Mouse (Mus musculus) cerebellum, adult 18-20 months (tissue): ENCODE measurements around the gene Gm26992.
"Not testable (repeated sequence)": the region's sequence is repeated elsewhere in the genome, so short reads cannot be mapped to it uniquely, and the experiment has no call there.

ENCODE experiments used
- DNase-seq, 2 experiments: peaks; one replicate each; pipeline ENCODE4 v3.0.0; 2021

Gene Gm26992

DNA sequence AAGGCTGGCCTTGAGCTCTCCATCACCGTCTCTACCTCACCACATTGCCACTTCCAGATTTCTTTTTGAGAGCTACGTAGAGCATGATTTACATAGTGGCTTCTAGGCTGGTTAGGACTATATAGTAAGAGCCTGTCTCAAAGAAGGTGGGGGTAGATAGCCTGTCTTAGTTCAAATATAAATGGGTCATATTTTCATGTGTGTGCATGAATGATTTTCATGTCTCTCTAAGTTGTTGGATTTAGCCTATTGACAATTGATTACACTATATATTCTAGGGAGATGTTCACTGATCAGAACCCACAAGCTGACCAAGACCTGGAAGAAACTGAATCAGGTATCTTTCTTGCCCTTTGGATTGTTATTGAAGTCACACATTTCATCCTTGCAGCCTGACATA lies at the start of gene Gm26992:
Gm26992 (plus strand) TSS at position 301 of the 400 bp plus-strand sequence.
- no peak for DNase-seq

- DNase-seq = peak; percentile 22 to 27
Observed at GRCm38 (mm10) chrX:103374250-103374649, 47.6 kb upstream of the Gm26992 start.

DNA sequence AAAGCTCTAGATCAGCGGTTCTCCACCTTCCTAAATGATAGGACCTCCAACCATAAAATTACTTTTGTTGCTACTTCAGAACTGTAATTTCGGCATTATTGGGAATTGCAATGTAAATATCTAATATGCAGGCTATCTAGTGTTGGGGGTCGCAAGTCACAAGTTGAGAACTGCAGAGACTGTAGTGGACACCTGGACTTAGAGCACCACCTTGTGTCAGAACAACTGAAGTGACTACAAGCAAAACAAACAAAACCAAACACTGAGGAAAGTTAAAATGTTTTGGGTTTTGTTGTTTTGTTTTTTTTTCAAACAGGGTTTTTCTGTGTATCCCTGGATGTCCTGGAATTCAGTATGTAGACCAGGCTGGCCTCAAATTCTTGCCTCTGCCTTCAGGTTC lies 37.3 kb upstream of the Gm26992 start:
- no peak for DNase-seq

GRCm38 (mm10) chrX:103388131-103388530 lies 33.7 kb upstream of the Gm26992 start:
- no peak for DNase-seq

GRCm38 (mm10) chrX:103393841-103394240 lies 28.0 kb upstream of the Gm26992 start:
- no peak for DNase-seq

- no peak for DNase-seq
Observed at GRCm38 (mm10) chrX:103405021-103405420, 16.8 kb upstream of the Gm26992 start.

GRCm38 (mm10) chrX:103414167-103414566 lies 7.6 kb upstream of the Gm26992 start, which contains the start of gene Tsx:
TSS of gene Tsx (plus strand) at chrX:103414467.
- no peak for DNase-seq

- no peak for DNase-seq
Observed at GRCm38 (mm10) chrX:103427677-103428076, 5.9 kb downstream of the Gm26992 start.

GRCm38 (mm10) chrX:103432293-103432692 lies 10.5 kb downstream of the Gm26992 start:
- no peak for DNase-seq

- DNase-seq = no peak
Observed at GRCm38 (mm10) chrX:103438023-103438422, 16.2 kb downstream of the Gm26992 start.

DNA sequence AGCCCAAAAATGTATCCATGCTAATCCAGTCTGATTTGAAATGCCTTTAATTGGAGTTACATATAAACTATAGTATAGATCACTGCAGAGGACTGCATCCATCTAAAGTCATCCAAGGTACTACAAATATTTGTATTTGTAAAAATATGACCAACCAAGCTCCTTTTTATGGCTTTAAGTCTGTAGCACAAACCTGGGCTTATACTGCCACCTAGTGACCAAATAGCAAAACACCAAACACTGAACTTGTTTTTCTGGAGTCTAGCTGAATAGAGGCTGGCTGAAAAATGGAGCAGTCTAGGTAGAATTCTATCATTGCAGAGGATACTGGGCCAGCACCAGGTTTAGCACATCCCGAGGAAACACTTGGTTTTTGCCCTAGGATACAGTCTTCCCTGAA lies 19.0 kb downstream of the Gm26992 start:
- peak; percentile 10 to 48 for DNase-seq

DNA sequence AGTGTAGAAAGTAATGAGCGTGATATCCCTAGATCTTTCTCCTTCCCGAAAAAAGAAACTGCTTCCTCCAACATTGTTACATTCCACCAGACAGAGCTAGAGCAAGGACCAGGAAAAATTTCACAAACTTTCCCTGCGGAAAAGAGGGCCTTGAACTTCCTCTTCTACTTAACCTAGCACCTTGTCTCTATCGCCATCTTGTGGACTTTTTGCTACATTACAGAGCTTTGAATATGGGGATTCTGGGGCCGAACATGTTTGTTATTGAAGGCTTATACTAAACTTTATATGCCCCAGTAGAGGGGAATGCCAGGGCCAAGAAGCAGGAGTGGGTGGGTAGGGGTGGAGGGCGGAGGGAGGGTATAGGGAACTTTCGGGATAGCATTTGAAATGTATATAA lies 21.9 kb downstream of the Gm26992 start:
- DNase-seq = peak; percentile 5 to 22

DNA sequence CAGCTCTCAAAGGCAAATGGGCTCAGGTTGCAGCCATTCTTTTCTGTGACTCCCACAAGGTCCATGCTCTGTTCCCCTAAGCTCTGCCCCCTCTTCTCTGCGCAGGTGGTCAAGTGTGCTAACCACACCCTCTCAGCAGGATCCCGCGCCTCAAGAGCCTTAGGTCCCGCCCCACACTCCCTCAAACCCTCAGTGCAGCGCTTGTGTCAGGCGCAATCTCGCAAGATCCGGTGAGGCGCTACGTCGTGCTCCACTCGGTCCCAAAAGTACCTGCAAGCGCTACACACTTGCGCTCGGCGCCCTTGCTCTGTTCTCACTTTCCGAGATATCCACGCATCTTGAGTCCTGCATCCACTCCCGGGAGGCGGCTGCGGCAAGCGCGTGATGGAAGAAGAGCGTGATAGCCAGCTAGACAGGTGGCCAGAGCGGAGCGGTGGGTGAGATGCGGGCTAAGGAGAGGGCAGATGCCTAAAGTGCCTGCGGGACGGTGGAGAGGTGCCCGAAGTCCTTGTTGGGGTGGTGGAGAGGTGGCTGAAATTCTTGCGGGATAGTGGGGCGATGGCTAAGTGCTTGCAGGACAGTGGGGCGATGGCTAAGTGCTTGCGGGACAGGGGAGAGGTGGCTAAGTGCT lies 25.8 kb downstream of the Gm26992 start:
- peak; percentile 21 to 67 for DNase-seq

- DNase-seq = not testable (repeated sequence)
Observed at GRCm38 (mm10) chrX:103448429-103448828, 26.6 kb downstream of the Gm26992 start.

- not testable (repeated sequence) for DNase-seq
Observed at GRCm38 (mm10) chrX:103448943-103449722, 27.3 kb downstream of the Gm26992 start.

- DNase-seq = no peak
Observed at GRCm38 (mm10) chrX:103452815-103453214, 31.0 kb downstream of the Gm26992 start.

- no peak for DNase-seq
Observed at GRCm38 (mm10) chrX:103460056-103460455, 38.2 kb downstream of the Gm26992 start.

DNA sequence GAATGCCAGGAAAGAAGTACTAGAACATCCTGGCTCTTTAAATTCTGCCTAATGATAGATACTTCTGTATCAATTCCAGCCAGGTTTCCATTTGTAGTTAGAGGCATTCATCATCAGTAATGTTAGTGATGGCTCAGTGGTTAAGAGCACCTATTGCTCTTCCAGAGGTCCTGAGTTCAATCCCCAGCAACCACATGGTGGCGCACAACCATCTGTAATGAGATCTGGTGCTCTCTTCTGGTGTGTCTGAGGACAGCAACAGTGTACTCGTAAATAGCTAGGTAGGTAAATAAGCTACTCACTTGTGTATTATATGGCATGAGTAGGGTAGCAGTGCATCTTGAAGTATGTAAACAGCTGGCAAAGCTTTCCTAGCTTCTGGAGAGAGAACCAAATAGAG lies 47.2 kb downstream of the Gm26992 start:
- no peak for DNase-seq

DNA sequence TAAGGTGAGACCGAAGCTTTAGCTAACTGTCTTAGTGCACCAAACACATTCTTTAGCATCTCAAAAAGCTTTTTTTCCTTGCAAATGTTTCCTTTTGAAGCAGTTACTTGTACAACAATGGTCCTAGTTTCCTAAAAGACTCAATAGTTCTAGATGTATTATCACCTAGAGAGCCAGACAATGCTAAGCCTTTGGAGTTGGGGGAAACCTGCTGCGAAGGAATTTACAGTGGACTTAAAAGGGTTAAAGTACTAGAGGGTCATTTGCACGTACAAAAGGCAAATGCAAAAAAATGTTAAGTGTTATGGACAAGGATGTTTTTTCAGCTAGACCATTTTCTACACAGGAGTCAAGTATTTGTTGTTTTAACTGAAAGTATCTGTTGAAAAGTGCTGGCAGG lies 50.5 kb downstream of the Gm26992 start:
- DNase-seq = no peak

GRCm38 (mm10) chrX:103477507-103477906 lies 55.7 kb downstream of the Gm26992 start:
- peak; percentile 55 to 77 for DNase-seq

DNA sequence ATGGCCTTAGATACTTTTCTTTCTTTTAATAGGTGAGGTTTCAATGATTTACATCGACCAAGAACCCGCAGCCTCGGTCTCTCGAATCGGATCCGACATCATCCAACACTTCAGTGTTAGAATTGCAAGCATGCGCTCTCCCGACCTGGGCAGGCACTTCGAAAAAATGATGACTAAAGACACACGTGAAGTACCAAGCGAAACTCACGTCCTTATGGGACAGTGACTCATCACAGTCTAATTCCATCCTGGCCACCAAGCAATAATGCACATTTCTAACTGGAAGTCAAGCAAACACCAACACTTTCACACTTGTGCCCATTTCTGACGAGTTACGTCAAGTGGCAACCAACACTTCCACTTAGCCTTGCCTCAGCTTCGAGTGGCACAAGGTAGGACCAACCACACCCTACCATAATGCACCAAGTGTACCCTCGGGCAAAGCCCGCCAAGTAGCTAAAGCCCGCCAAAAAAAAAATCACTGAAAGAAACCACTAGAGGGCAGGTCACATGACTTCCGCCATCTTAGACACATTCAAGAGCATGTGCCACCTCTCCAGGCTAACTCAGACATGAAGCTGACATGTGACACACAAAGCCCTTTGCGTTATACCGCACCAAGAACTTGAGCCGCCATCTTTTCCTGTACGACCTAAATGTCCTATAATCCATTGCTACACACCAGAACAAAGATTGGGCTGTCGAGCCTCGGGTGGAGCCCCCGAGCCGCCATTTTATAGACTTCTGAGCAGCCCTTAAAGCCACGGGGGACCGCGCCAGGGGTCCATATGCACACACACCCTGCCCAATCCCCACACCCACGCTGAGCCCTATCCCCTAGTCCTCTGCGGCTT lies 59.7 kb downstream of the Gm26992 start:
- peak in 1 of 2 experiments; percentile 51 for DNase-seq

DNA sequence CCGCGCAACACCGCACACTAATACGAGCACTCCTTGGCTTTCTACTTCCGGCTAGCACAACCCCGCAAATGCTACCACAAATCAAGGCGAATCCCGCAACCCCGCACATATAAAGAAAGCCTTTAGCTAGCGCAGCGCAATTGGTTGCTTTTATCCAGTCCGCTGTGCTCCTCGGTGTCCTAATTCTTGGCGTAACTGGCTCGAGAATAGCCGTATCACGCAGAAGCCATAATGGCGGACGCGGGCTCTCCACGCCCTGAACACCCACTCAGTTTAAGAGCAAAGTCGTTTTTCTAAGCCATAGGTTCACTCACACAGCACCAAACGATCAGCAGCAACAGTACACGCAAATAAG lies 60.3 kb downstream of the Gm26992 start:
- peak in 1 of 2 experiments; percentile 53 for DNase-seq

- DNase-seq = peak in 1 of 2 experiments; percentile 56
Observed at GRCm38 (mm10) chrX:103483047-103483446, 61.2 kb downstream of the Gm26992 start.
